Mouse (Mus musculus): Measurements from ENCODE around the gene Pkig. TPM values are rescaled to one million over a fixed set of nuclear protein-coding genes. Genes with fewer than 3 reads are reported as not detected.
A peak's percentile ranks its signal among the peaks of the same experiment; 100 is the strongest.
"Not testable (repeated sequence)": the region's sequence is repeated elsewhere in the genome, so short reads cannot be mapped to it uniquely, and the experiment has no call there.

The Pkig gene
- total RNA-seq, 2 experiments from 2014 or later, result 86.6 to 93.5 TPM

DNA sequence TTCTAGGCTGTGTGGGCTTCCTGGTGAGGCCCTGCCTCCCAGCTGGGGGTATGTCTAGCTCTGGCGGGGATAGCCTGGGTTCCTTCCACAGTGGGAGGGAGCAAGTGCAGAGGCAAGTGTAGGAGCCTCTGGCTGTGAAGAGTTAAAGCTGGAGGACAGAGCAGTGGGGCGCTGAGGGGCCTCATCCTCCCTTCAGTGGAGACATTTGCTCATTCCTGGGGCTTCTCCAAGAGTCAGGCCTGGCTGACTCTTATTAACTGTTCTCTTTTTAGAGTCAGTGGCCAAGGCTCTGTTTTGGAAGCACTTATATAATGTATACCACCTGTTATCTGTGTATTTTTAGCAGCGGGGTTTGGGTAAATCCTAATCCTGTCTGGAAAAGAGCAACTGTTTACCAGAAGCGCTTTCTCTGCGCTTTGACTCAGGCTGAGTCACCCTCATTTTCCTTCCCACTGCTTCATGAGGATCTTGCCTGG lies 17.0 kb downstream of the Pkig start:
- no peak for ATAC-seq (replicated peaks; ENCODE audit: low FRiP score, poor library complexity, severe bottlenecking)

DNA sequence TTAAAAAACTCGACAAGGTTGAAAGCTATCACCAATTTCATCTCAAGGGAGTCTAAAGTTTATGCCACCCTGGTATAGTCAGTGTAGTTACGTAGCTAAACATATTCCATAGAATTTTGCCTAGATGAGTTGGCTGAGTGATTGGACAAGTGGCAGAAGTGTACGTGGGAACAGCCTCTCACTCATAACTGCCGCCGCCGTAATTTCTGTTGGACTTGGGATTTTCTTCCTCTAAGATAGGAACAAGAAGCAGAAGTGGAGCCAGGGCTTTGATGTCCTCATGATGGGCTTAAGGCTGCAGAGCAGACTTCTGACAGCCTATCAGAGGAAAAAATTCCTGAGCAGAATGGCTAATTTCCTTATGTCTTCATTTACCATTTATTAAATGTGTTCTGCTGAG lies 17.5 kb downstream of the Pkig start:
- no peak for ATAC-seq (replicated peaks; ENCODE audit: low FRiP score, poor library complexity, severe bottlenecking)

DNA sequence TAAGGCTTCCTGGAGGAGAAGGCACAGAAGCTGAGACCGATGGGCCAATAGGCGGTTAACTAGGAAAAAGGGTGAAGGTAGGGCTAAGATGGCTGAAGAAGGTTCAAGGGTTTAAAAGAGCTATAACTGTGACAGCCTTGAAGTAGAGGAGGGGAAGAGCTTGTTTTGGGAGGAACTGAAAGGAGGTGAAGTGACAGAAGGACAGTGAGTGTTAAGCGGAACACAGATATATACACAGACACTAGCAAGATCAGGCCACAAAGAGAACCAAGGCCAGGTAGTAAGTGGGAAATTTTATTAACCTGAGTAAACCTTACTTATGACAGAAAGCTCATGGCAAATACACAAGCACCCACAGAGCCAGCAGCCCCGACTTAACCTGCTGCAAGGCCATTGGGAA lies 18.1 kb downstream of the Pkig start:
- ATAC-seq (replicated peaks; ENCODE audit: low FRiP score, poor library complexity, severe bottlenecking), result no peak

DNA sequence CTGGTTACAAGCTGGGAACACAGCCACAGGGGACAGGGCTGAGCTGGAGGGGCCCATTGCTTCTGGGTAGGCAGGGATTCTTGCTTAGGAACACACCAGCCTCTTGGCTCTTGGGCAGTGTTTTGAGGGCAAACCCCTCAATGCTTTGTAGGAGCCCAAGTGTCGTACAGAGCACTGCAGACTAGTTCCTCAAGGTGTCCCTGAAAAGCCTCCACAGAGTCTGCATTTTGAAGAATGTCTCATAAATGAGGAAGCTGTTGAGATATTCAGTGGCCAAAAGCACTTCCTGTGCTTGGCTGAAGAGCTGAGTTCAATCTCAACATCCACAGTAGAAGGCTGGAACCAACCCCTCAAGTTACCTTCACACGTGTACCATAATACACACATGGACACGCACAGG lies 18.6 kb downstream of the Pkig start:
- ATAC-seq (replicated peaks; ENCODE audit: low FRiP score, poor library complexity, severe bottlenecking), result no peak

DNA sequence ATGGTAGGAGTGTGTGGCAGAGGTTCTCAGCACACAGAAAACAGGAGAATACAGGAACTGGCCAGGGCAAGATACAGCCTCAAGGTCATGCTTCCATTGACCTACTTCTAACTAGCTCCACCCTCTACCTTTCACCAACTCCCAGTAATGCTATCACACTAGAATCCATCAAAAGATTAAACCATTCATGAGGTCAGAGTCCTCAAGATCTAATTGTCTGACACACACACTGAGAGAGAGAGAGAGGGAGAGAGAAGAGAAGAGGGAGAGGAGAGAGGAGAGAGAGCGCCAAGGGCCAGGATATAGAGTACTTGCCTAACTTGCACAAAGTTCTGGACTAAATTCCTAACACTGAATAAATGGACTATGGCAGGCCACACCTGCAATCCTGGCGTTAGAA lies 24.2 kb downstream of the Pkig start:
- ATAC-seq (replicated peaks; ENCODE audit: low FRiP score, poor library complexity, severe bottlenecking), result no peak

DNA sequence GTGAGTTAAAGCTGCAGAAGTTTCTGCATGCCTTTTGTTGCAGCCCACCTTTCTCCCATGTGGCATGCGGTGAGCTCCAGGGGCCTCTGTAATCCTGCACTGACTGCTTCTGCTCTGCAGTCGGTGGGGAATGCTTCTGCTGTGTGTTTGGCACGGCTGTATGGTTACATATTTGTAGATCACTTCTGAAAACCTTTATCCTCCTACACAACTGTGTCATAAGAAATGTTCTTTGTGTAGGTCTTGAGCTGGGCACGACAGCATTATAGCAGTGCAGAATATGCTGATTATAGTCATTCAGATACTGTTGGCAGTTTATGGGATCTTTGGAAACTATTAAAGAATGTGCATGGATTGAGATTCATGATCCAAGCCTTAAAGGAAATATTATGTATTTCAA lies 27.1 kb downstream of the Pkig start:
- ATAC-seq (replicated peaks; ENCODE audit: low FRiP score, poor library complexity, severe bottlenecking), result no peak

DNA sequence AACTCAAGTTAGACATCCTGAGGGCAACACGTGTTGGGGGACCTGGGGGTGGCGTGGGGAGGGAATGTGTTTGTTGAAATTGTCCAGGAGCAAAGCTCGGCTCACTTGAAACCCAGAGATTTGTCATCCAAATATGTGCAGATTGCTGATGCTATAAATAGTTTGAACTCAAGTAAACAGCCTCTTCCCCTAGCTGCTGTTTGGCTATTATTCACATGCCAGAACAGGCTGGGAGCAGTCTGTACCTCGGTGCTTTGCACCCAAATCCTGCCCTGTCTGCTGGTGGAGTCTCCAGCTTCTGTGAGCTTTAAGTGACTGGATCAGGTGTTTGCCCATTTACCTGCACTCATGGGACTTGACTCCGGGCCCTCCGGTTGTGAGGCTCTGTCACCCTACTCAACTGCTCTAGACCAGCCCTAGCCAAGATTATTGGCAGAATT lies 27.6 kb downstream of the Pkig start:
- no peak for ATAC-seq (replicated peaks; ENCODE audit: low FRiP score, poor library complexity, severe bottlenecking)

DNA sequence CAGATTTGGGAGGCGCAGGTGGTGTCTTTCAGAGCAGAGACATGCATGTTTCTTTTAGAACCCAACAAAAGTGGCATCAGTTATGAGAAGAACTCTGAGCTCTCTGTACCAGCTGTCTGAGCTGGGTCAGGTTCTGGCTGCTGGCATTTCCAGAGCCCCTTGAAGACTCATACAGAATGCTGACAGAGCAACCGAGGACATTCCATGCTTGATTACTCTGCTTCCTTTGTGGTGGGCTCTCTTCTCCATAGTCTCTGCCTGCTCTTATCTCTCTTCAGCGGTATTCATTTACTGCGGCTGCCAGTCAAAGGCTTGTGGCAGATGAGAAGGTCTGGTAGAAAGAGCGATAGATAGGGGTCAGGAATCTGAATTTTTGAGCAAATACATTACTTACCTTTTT lies 28.0 kb downstream of the Pkig start:
- ATAC-seq (replicated peaks; ENCODE audit: low FRiP score, poor library complexity, severe bottlenecking), result no peak

DNA sequence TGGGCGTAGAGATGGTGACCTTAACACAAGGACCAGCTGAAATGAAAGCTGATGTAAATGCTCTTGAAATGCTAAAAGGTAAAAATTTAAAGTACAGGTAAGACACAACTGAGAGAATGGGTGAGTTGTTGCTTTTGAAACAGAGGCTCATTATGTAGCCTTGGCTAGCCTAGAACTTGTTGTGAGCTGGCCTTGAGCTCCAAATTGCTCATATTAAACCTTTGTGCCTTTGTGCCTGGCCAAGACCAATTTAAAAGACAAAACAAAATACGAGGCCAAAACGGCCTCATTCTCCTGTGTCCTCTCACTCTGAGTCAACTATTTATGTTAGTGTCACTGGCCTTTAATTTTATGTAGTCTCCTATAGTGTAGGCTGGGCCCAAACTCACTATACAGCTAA lies 28.7 kb downstream of the Pkig start:
- no peak for ATAC-seq (replicated peaks; ENCODE audit: low FRiP score, poor library complexity, severe bottlenecking)

DNA sequence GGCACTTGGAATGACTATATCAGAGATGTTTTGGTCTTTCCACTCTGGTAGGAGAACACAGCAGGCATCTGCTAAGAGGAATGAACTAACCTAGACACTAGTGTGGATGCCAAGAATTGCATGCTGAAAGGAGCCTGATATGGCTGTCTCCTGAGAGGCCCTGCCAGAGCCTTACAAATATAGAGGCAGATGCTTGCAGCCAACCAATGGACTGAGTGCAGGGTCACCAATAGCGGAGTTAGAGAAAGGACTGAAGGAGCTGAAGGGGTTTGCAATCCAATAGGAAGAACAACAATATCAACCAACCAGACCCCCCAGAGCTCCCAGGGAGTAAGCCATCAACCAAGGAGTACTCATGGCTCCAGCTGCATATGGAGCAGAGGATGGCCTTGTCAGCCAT lies 30.2 kb downstream of the Pkig start:
- not testable (repeated sequence) for ATAC-seq (replicated peaks; ENCODE audit: low FRiP score, poor library complexity, severe bottlenecking)

DNA sequence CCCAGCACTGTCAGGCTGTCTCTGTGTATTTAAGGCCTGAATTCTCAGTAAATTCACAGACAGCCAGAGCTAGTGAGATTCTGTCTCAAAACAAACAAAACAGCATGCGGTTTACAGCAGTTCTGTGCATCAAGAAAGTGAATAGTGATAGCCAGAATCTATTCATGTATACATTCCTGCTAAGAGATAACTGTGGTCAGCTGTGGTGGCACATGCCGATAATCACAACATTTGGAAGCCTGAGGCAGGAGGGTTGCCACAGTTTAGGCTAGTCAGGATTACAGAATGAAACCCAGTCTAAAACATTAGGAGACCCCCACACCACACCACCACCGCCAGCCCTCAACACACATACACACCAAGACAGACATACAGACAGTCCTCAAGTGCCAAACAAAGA lies 31.6 kb downstream of the Pkig start:
- ATAC-seq (replicated peaks; ENCODE audit: low FRiP score, poor library complexity, severe bottlenecking), result no peak

DNA sequence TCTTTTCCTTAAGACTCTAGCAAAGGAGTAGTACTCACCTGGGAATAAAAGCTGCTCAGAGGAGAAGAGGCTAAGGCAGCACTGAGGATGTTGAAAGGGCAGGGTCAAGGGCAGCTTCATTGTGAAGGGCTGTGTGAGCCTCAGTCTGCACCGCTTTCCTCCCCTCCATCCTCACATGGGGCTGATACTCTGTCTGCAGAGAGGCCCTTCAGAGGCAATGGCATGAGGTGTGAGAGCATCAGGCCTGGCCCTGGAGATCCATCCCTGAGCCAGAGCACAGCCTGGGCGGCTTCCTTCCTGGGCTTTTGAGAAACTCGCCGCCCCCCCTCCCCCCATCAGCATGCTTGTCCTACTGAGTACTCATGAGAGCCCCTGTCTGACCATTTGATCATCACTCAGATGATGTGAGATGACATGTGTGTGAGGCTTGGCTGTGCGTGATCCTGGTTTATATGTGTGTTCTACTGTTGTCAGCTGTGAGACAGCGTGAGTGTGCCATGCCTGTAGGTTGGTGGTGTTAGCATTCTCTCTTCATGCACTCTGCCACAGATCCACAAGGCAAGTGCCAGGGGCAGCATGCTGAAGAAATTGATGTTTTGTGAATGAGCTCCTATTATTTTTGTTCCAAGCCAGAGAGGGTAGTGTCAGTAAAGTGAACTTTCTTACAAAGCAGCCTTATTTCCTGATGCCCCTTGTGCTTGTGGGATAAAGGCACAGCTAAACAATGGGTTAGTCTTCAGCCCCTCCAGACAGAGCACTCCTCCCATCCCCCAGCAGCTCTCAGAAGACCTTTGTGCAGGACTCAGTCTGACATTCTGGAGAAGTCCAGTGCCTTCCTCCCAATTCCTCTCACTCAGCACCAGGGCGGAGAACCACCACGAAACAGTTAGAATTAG lies 32.5 kb downstream of the Pkig start:
- no peak for ATAC-seq (replicated peaks; ENCODE audit: low FRiP score, poor library complexity, severe bottlenecking)

DNA sequence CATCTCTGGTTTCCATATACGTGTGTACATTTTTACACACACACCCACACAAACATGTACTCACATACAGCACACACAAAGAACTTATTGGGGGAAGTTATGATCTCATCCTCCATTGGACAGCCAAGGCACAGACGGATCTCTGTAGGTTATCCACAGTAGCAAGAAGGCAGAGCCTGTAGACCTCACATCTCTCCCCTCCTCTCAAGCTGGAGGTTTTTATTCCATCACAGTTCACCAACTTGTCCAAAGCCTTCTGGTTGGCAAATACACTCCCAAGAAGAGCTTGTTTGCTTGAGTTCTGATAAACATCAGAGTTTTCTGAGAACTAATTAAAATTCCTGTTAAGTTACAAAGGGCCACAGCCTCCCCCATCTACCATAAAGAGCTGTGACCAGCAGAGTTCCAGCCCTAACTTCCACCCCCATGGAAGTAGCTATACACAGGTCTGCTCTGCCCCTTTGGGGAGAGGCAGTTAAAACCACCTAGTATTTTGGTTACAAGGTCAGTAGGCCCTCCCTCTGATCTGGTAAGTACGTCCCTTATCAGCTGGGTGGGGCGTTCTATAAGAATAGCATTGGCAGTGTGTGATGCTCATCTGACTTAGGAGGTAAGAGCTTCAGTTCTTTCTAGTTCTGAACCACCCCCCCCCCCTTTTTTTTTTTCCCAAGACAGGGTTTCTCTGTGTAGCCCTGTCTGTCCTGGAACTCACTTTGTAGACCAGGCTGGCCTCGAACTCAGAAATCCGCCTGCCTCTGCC lies 33.8 kb downstream of the Pkig start:
- ATAC-seq (replicated peaks; ENCODE audit: low FRiP score, poor library complexity, severe bottlenecking), result no peak

DNA sequence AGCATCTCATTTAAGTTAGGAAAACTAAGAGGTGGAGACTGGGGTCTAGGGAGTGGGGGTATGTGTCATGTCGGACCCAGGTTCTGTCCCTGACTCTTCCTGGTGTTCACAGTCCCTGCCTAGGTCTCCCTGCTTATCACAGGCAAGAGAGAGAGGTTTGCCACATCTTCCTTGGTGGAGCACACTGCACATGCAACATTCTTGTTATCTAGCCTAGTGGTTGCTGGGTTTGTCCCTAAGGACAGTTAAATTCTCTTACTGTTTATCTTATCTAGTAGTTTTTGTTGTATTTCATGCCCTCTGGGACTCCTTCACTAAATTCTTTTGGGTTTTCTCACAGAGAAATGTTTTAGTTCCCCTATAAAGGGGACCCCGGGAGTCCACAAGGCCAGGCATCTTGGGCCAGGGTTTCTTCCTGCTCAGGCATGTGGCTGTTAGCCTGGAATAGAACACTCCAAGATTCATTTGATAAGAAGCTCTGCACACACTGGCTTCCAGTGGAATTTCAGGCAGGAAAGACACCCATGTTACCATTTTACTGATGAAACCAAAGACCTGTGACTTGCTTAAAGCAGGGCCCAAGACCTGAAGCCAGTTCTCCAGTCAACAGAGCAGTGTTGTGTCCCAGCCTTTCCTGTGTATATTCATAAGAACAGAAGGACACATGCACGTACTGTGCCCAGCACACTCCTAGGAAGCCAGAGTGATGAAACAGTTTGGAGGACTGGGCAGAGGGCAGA lies 34.9 kb downstream of the Pkig start:
- ATAC-seq (replicated peaks; ENCODE audit: low FRiP score, poor library complexity, severe bottlenecking), result peak; percentile 20; the same call in 1 of the 2 replicates

DNA sequence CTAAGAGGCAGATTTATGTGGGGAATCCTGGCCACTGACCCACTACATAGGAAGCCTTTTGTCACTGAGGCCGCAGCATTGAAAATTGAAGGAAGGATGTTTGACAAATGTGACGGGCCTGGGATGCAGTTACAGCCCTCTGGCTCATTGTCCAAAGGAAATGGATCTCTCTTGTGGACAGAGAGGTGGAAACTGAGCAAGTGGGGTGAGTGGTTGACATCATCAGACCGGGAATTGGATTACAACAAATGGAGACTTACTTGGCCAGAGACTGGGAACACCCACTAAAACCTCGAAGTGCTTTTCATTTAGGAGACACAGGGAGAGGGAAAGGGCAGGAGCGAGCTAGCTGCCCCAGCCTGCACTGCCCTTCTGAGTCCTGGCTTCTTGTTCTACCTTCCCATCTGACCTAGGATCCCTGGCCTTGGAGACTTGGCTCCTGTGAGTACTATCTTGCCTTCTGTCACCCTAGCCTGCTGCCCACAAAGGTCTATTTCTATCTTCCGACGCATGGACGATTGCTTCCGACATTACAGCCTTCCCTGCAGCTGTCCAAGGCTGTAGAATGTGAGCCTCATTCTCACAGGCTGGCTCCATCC lies 35.6 kb downstream of the Pkig start:
- no peak for ATAC-seq (replicated peaks; ENCODE audit: low FRiP score, poor library complexity, severe bottlenecking)

DNA sequence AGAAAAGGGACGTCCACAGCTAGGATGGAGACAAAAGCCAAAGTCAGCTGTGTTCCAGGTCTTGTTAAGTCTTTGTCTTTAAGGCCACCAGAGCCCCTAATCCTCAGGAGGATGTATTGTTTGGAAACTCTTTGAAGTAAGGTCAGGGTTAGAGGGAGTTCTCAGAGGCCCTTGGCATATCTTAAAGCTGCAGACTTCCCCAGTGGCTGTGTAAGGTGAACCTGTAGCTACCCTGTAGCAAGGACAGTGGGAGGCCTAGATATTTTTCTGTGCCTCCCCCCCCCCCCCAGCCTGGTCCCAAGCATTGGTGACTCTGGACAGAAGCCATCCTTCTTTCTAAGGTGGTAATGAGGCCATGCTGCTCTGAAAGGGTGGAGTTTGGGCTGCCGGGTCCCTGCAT lies 38.6 kb downstream of the Pkig start:
- no peak for ATAC-seq (replicated peaks; ENCODE audit: low FRiP score, poor library complexity, severe bottlenecking)

DNA sequence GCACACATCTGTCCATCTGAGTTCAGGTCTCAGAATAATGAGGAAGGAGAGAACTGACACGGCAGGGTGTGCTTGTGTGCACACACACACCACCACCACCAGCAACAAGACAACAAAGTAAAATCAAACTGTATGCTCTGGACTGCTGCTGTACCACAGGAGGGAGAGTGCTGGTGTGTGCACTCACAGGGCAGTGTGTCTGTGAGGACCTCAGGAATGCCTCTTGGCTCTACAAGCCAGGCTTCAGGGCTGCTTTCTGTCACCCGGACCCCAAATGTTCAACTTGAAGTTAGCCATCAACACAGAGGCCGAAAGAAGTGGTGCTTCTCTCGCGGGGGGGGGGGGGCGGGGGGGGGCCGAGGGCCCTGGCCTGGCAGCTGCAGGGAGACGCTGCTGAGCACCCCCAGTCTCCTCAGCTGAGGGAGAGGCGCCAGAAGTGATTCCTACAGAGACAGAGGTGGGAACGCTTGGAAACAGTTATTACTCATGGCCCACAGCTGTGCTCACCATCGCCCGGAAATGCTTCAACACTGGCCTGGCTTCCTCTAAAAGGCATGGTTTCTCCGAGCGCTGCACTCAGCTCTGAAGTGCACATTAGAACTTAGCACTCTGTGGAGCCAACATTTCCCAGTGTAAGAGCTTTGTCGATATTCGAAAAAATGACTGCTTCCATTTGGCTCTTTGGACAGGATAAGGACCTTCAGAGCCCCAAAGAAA lies 39.7 kb downstream of the Pkig start:
- no peak for ATAC-seq (replicated peaks; ENCODE audit: low FRiP score, poor library complexity, severe bottlenecking)

DNA sequence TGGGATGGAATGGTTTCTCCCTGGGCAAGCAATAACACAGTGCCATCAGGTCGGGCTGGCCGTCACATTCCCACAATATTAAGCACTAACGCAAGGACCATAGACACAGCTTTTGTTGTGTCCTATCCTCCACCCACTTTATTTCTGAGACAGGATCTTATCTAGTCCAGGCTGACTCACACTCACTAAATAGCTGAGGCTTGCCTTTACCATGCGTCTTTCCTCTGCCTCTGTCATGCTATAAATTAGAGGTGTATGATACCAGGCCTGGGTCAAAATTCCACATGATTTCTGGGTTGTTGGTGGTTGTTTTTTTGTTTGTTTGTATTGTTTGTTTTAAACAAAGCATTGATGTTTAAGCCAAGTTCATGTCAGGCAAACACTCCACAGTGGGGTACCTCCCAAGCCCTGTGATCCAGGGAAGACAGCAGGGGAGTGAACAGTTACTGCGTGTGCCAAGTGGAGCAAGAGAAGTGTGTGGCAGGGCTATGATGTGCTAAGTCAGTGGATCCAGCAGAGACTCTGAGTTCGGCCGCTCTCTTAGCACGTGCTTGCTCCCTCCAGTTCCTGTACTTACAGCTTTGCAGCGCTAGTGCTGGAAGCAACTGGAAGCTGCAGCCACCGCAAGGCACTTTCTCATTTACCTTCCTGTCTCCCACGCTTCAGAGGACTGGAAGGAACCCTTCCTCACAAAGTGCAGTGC lies 41.0 kb downstream of the Pkig start:
- no peak for ATAC-seq (replicated peaks; ENCODE audit: low FRiP score, poor library complexity, severe bottlenecking)

DNA sequence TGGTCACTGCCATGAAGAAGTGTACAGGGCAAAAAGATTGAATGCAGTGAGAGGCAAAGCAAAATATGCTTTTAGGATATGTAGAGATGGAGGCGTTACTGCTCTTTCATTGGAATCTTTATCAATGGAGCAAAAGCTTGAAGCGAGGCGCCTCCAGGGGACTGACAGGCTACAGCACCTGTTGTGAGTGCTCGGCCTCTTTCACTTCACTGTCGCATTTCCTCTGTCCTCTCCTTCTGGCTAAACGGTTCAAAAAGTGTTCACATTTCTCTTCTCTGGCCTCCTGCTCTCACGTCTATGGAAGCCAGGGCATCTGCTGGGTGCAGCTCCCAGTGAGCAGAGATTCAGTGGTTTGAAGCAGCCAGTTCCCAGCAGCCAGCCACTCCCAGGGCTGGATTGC lies 44.2 kb downstream of the Pkig start:
- ATAC-seq (replicated peaks; ENCODE audit: low FRiP score, poor library complexity, severe bottlenecking), result no peak

All from erythroid progenitor cell, adult 5-6 weeks (primary cell).